Mouse (Mus musculus): ENCODE results near the gene Oasl1. TPM values are rescaled to one million over a fixed set of nuclear protein-coding genes. Genes with fewer than 3 reads are reported as not detected.

The Oasl1 gene
- total RNA-seq, 2 experiments from 2014 or later: not detected

Other genes with a start within 250 kb of the Oasl1 start
- gene Gltp, start 232.3 kb upstream of the Oasl1 start, total RNA-seq (2021): 10 to 100 TPM; 20.5 to 23.2 TPM
- gene Tchp, start 215.5 kb upstream of the Oasl1 start, total RNA-seq (2021): 10 to 100 TPM; 13.0 to 15.4 TPM
- 10 to 100 TPM; 34.7 to 36.3 TPM for gene Ankrd13a, start 148.6 kb upstream of the Oasl1 start, total RNA-seq (2021)
- 10 to 100 TPM; 46.8 to 47.2 TPM for gene Git2, start 147.7 kb upstream of the Oasl1 start, total RNA-seq (2021)
- 100 to 1,000 TPM; 165 to 184 TPM for gene 1500011B03Rik, start 99.8 kb upstream of the Oasl1 start, total RNA-seq (2021)
- not detected for gene 4930519G04Rik, start 69.6 kb upstream of the Oasl1 start, total RNA-seq (2021)
- gene Gm9936, start 64.6 kb upstream of the Oasl1 start, total RNA-seq (2021): 1 to 10 TPM; 1.3 to 2.0 TPM
- gene Oasl2, start 26.3 kb upstream of the Oasl1 start, total RNA-seq (2021): 1 to 10 TPM in 1 of 2 experiments, under 1 TPM in 1; 0.43 to 1.1 TPM
- 100 to 1,000 TPM; 203 to 206 TPM for gene 2210016L21Rik, start 18.9 kb downstream of the Oasl1 start, total RNA-seq (2021)
- gene Hnf1a, start 47.9 kb downstream of the Oasl1 start, total RNA-seq (2021): not detected
- gene Sppl3, start 87.9 kb downstream of the Oasl1 start, total RNA-seq (2021): 100 to 1,000 TPM; 112 to 115 TPM
- gene Gm10401, start 175.1 kb downstream of the Oasl1 start, total RNA-seq (2021): not detected
- gene Acads, start 196.1 kb downstream of the Oasl1 start, total RNA-seq (2021): 1 to 10 TPM; 4.9 to 5.8 TPM
- gene Unc119b, start 211.7 kb downstream of the Oasl1 start, total RNA-seq (2021): 10 to 100 TPM; 22.5 to 27.2 TPM
- gene Mlec, start 234.9 kb downstream of the Oasl1 start, total RNA-seq (2021): 10 to 100 TPM; 68.0 to 72.3 TPM

Measured in left cerebral cortex, postnatal 10 days (tissue).